ENCODE assay signal across 25 mouse cellular contexts in genomic region chr8:124542001-124542400, GRCm38 (mm10). TPM values are rescaled to one million over a fixed set of nuclear protein-coding genes. Genes with fewer than 3 reads are reported as not detected.
A peak's percentile ranks its signal among the peaks of the same experiment; 100 is the strongest.
DNase-seq lines count a peak whose midpoint lies in the region; ATAC-seq lines count a peak whose summit lies in the region.
"Had no signal": no experiment of that assay in that cellular context is flagged by ENCODE, and none has a peak within 500 bp of the region (broad histone marks: within the 10 kb centered on the region; RNA-seq: fewer than 3 reads in every experiment).

No protein-coding gene starts in this region.

- peaks cover 89% of the 10 kb centered on the region for H3K36me3 ChIP-seq in kidney, embryonic 14.5 days (ENCODE audit: control insufficient read depth, insufficient read depth, low read length)

- no peaks in the 10 kb centered on the region for H3K4me1 ChIP-seq in kidney, embryonic 14.5 days (ENCODE audit: control insufficient read depth, insufficient read depth, low read length)
- H3K4me1 ChIP-seq: embryonic facial prominence, embryonic 12.5 days; forebrain, embryonic 13.5 days; heart, embryonic 10.5 days; kidney, embryonic 15.5 days had no signal

- ATAC-seq in kidney, embryonic 14.5 days (ENCODE audit: low FRiP score, low TSS enrichment), result no peak
- ATAC-seq: activated CD4-positive, CD25-positive, alpha-beta regulatory T cell, adult 4 months; forebrain, embryonic 13.5 days; hindbrain, postnatal 0 days; Patski had no signal

- DNase-seq in cerebellum, adult 18-20 months, result peak; percentile 71 to 82
- DNase-seq in cerebellum, postnatal 10 days, result no peak
- DNase-seq in cerebellum, adult 8-10 months, result peak; percentile 65
- DNase-seq in cerebellum, postnatal 25 days, result peak; percentile 70 to 82
- DNase-seq in heart, postnatal 4 days, result no peak
- no peak for DNase-seq in ovary, adult 18-20 months (ENCODE audit: low spot score)
- DNase-seq: adrenal gland, postnatal 25 days; embryo, embryonic 11 days; gastrocnemius, postnatal 36 days; heart, adult 18-20 months; heart, postnatal 10 days; kidney, adult 11 months had no signal

- no peak overlapping the region for H3K27ac ChIP-seq in kidney, embryonic 14.5 days (ENCODE audit: low read depth, low read length)
- H3K27ac ChIP-seq: embryonic facial prominence, embryonic 12.5 days; forebrain, embryonic 13.5 days; heart, embryonic 10.5 days; hindbrain, embryonic 13.5 days; hindbrain, postnatal 0 days; kidney, embryonic 15.5 days had no signal

- H3K4me2 ChIP-seq in kidney, embryonic 14.5 days (replicated peaks; ENCODE audit: low read depth, low read length), result no peak overlapping the region
- H3K4me2 ChIP-seq: embryonic facial prominence, embryonic 12.5 days; forebrain, embryonic 13.5 days; hindbrain, embryonic 13.5 days; kidney, embryonic 15.5 days had no signal

- H3K27me3 ChIP-seq in kidney, embryonic 14.5 days (ENCODE audit: control insufficient read depth, insufficient read depth, low read length), result no peaks in the 10 kb centered on the region
- H3K27me3 ChIP-seq: CH12.LX; embryonic facial prominence, embryonic 12.5 days; forebrain, embryonic 13.5 days; hindbrain, embryonic 13.5 days; kidney, embryonic 15.5 days; Patski had no signal

- H3K9ac ChIP-seq in kidney, embryonic 14.5 days (ENCODE audit: low read depth, low read length), result no peak overlapping the region
- H3K9ac ChIP-seq: embryonic facial prominence, embryonic 12.5 days; forebrain, embryonic 13.5 days; hindbrain, embryonic 13.5 days; kidney, embryonic 15.5 days had no signal

- no peaks in the 10 kb centered on the region for H3K9me3 ChIP-seq in kidney, embryonic 14.5 days (ENCODE audit: control insufficient read depth, low read length)
- H3K9me3 ChIP-seq: embryonic facial prominence, embryonic 12.5 days; forebrain, embryonic 13.5 days; heart, embryonic 10.5 days; hindbrain, embryonic 13.5 days; kidney, embryonic 15.5 days had no signal

- 87% methylated on average over 4 of the region's 4 CpGs for WGBS in kidney, embryonic 14.5 days

- H3K4me3 ChIP-seq in kidney, embryonic 14.5 days (ENCODE audit: low read length), result no peak overlapping the region
- H3K4me3 ChIP-seq: embryonic facial prominence, embryonic 12.5 days; forebrain, embryonic 13.5 days; heart, embryonic 10.5 days; hindbrain, embryonic 13.5 days; kidney, embryonic 15.5 days had no signal

RNA-seq across cellular contexts. Expression of gene Cog2, which starts 21.4 kb away (rescaled TPM):
- 27.4 and 36.6 TPM in 2 replicates for polyA plus RNA-seq in kidney, embryonic 14.5 days (2014; fragmentation: Nextera tagmentation; extraction: Ambion mirVana)
- total RNA-seq in heart, postnatal 4 days (2021), result 10 to 100 TPM; 23.1 to 28.0 TPM

RNA-seq across cellular contexts. Expression of gene Agt, which starts 27.5 kb away (rescaled TPM):
- polyA plus RNA-seq in kidney, embryonic 14.5 days (2014; fragmentation: Nextera tagmentation; extraction: Ambion mirVana), result 0.27 and 0.28 TPM in 2 replicates
- 1 to 10 TPM; 7.4 to 7.6 TPM for total RNA-seq in heart, postnatal 4 days (2021)
- total RNA-seq: CH12.LX; hematopoietic stem cell, adult 5-6 weeks had no signal
- polyA plus RNA-seq: activated CD4-positive, CD25-positive, alpha-beta regulatory T cell, adult 4 months; forebrain, embryonic 13.5 days had no signal

RNA-seq across cellular contexts. Expression of gene Capn9, which starts 33.9 kb away (rescaled TPM):
- polyA plus RNA-seq in kidney, embryonic 14.5 days (2014; fragmentation: Nextera tagmentation; extraction: Ambion mirVana), result 0.08 TPM in 1 of 2 replicates, not detected in the other
- total RNA-seq in heart, postnatal 4 days (2021), result under 1 TPM in 1 of 2 experiments, not detected in 1; 0.11 TPM
- total RNA-seq: CH12.LX; common myeloid progenitor, adult 5-6 weeks; gastrocnemius, adult 8-10 months; gastrocnemius, postnatal 36 days; heart, adult 18-20 months; heart, postnatal 10 days; hematopoietic stem cell, adult 5-6 weeks; hindbrain, postnatal 0 days had no signal
- polyA plus RNA-seq: activated CD4-positive, CD25-positive, alpha-beta regulatory T cell, adult 4 months; embryonic facial prominence, embryonic 12.5 days; heart, embryonic 10.5 days; Patski had no signal

Comparison
In these comparisons a context has a peak if more than half of its experiments do, and no peak if none do; other contexts are left out.
1. DNase-seq: peak in cerebellum, adult 18-20 months (2 of 2), cerebellum, adult 8-10 months (single experiment) and cerebellum, postnatal 25 days (2 of 2); none in cerebellum, postnatal 10 days (0 of 2), heart, postnatal 4 days (single experiment) and ovary, adult 18-20 months (single experiment).